Mouse (Mus musculus) G1E (cell line): ENCODE data around the gene Nek7. TPM values are rescaled to one million over a fixed set of nuclear protein-coding genes. Genes with fewer than 3 reads are reported as not detected.

Source experiments
- ATAC-seq: 2 replicates; pipeline ENCODE4 v1.8.0; 2016; ENCODE audit warnings: mild to moderate bottlenecking; ENCODE audit not compliant: insufficient number of reproducible peaks, poor library complexity, low FRiP score, severe bottlenecking; ENCODE audit errors: extremely low read depth
- DNase-seq: peaks from one replicate; pipeline ENCODE4 v3.0.0; 2012; ENCODE audit warnings: low spot score
- H3K27me3 ChIP-seq: 2 replicates; pipeline ENCODE4 v1.6.1; 2012; ENCODE audit warnings: mild to moderate bottlenecking, low read length, inconsistent platforms; ENCODE audit not compliant: insufficient read depth
- H3K36me3 ChIP-seq: replicated peaks from 2 replicates; pipeline ENCODE3; 2012; ENCODE audit warnings: mild to moderate bottlenecking, inconsistent platforms
- H3K4me1 ChIP-seq: 2 replicates; pipeline ENCODE4 v1.6.1; 2012; ENCODE audit warnings: low read depth, low read length, inconsistent platforms, mixed read lengths; ENCODE audit not compliant: insufficient read depth
- H3K4me3 ChIP-seq: 2 replicates; pipeline ENCODE4 v1.5.1; 2012; ENCODE audit warnings: low read depth, mild to moderate bottlenecking, inconsistent platforms, low read length, moderate library complexity, mixed read lengths
- H3K9me3 ChIP-seq: replicated peaks from 2 replicates; pipeline ENCODE4 v1.6.1; 2012; ENCODE audit warnings: inconsistent platforms
- CTCF ChIP-seq: IDR thresholded peaks from 2 replicates; pipeline ENCODE4 v1.5.1; 2012; ENCODE audit warnings: low read depth, low read length, inconsistent platforms, mixed read lengths
- GATA1 ChIP-seq: IDR thresholded peaks from 2 replicates; pipeline ENCODE4 v1.6.1; 2012; ENCODE audit warnings: borderline replicate concordance, low read length, inconsistent platforms, mixed read lengths
- GATA2 ChIP-seq: IDR thresholded peaks from 2 replicates; pipeline ENCODE4 v1.6.1; 2012; ENCODE audit warnings: low read depth, low read length, inconsistent platforms, borderline replicate concordance
- POLR2AphosphoS5 ChIP-seq: IDR thresholded peaks from 2 replicates; pipeline ENCODE4 v1.6.1; 2012; ENCODE audit warnings: low read depth, low read length, inconsistent platforms; ENCODE audit not compliant: insufficient replicate concordance
- TAL1 ChIP-seq: conservative IDR thresholded peaks from 2 replicates; pipeline ENCODE4 v1.6.1; 2012; ENCODE audit warnings: low read depth, low read length, inconsistent platforms, mixed read lengths
- polyA plus RNA-seq: library from polyadenylated mRNA; stranded (reverse); fragments of >175 nt; gene quantifications from 2 replicates; pipeline ENCODE4 v1.2.3, GENCODE M21; 2012
- total RNA-seq, 2 experiments: library from RNA; stranded (forward) in 1 of 2; stranded (reverse) in 1 of 2; fragments of 200-1000 nt in 1 of 2; fragments of >200 nt in 1 of 2; fragmentation: Nextera tagmentation in 1 of 2; gene quantifications; 2 replicates each; pipeline ENCODE4 v1.2.3; 2014 to 2017

Nek7 gene
- total and polyA plus RNA-seq, 3 experiments = 14.7 to 67.3 (median 49.9) TPM

GRCm38 (mm10) chr1:138516946-138517345 lies 103.0 kb downstream of the Nek7 start:
- no peak for ATAC-seq
- no peak for TF ChIP-seq TAL1
- no peak for TF ChIP-seq GATA2
- no peak for TF ChIP-seq POLR2AphosphoS5
- TF ChIP-seq GATA1 = no peak
- no peak for TF ChIP-seq CTCF

GRCm38 (mm10) chr1:138515362-138515761 lies 104.6 kb downstream of the Nek7 start:
- H3K4me3 ChIP-seq = no peak overlapping the region
- DNase-seq (no peak), ATAC-seq (no peak)
- no peaks in the 10 kb centered on the region for H3K9me3 ChIP-seq
- H3K36me3 ChIP-seq = peaks cover 35% of the 10 kb centered on the region
- peaks cover 10% of the 10 kb centered on the region for H3K4me1 ChIP-seq
- H3K27me3 ChIP-seq = no peaks in the 10 kb centered on the region
- TF ChIP-seq GATA1 (no peak), GATA2 (no peak), CTCF (no peak)

More at GRCm38 (mm10) chr1:138516946-138517345, 103.0 kb downstream of the Nek7 start:
- no peaks in the 10 kb centered on the region for H3K27me3 ChIP-seq
- DNase-seq = no peak
- H3K36me3 ChIP-seq = peaks cover 22% of the 10 kb centered on the region
- peaks cover 10% of the 10 kb centered on the region for H3K4me1 ChIP-seq
- H3K4me3 ChIP-seq = no peak overlapping the region
- no peaks in the 10 kb centered on the region for H3K9me3 ChIP-seq

GRCm38 (mm10) chr1:138513982-138514381 lies 106.0 kb downstream of the Nek7 start:
- no peak for TF ChIP-seq GATA1
- no peak for TF ChIP-seq CTCF
- no peak for TF ChIP-seq GATA2
- TF ChIP-seq TAL1 = no peak
- no peak for TF ChIP-seq POLR2AphosphoS5
- peaks cover 38% of the 10 kb centered on the region for H3K36me3 ChIP-seq
- no peak overlapping the region for H3K4me3 ChIP-seq
- ATAC-seq (no peak), DNase-seq (no peak)
- no peaks in the 10 kb centered on the region for H3K9me3 ChIP-seq
- no peaks in the 10 kb centered on the region for H3K27me3 ChIP-seq
- peaks cover 10% of the 10 kb centered on the region for H3K4me1 ChIP-seq

- ATAC-seq (no peak), DNase-seq (no peak)
- H3K36me3 ChIP-seq = peaks cover 47% of the 10 kb centered on the region
- peaks cover 8% of the 10 kb centered on the region; the same call in 1 of the 2 replicates for H3K4me1 ChIP-seq
- H3K9me3 ChIP-seq = no peaks in the 10 kb centered on the region
- TF ChIP-seq TAL1 = no peak
- no peak for TF ChIP-seq GATA2
- no peak for TF ChIP-seq GATA1
- no peak for TF ChIP-seq POLR2AphosphoS5
- TF ChIP-seq CTCF = no peak
- no peak overlapping the region for H3K4me3 ChIP-seq
- H3K27me3 ChIP-seq = no peaks in the 10 kb centered on the region
Measured at GRCm38 (mm10) chr1:138510566-138510965, 109.4 kb downstream of the Nek7 start.

- no peaks in the 10 kb centered on the region for H3K4me1 ChIP-seq
- H3K27me3 ChIP-seq = no peaks in the 10 kb centered on the region
- H3K36me3 ChIP-seq = peaks cover 50% of the 10 kb centered on the region
- no peak overlapping the region for H3K4me3 ChIP-seq
- no peak for TF ChIP-seq GATA2
- TF ChIP-seq GATA1 = no peak
- no peak for TF ChIP-seq TAL1
- TF ChIP-seq POLR2AphosphoS5 = no peak
- no peak for TF ChIP-seq CTCF
- DNase-seq (no peak), ATAC-seq (no peak)
- no peaks in the 10 kb centered on the region for H3K9me3 ChIP-seq
Measured at GRCm38 (mm10) chr1:138507446-138508043, 112.4 kb downstream of the Nek7 start.

- no peaks in the 10 kb centered on the region for H3K4me1 ChIP-seq
- no peaks in the 10 kb centered on the region for H3K27me3 ChIP-seq
- no peaks in the 10 kb centered on the region for H3K9me3 ChIP-seq
- TF ChIP-seq TAL1 (no peak), GATA2 (no peak), POLR2AphosphoS5 (no peak), CTCF (no peak)
- ATAC-seq = no peak
- H3K36me3 ChIP-seq = peaks cover 45% of the 10 kb centered on the region
- no peak overlapping the region for H3K4me3 ChIP-seq
- no peak for DNase-seq
Measured at GRCm38 (mm10) chr1:138507014-138507413, 112.9 kb downstream of the Nek7 start.

GRCm38 (mm10) chr1:138504228-138504627 lies 115.7 kb downstream of the Nek7 start:
- DNase-seq (no peak), ATAC-seq (no peak)
- Histone ChIP-seq H3K27me3 (no peaks in the 10 kb centered on the region), H3K4me1 (no peaks in the 10 kb centered on the region), H3K36me3 (peaks cover 44% of the 10 kb centered on the region), H3K4me3 (no peak overlapping the region), H3K9me3 (no peaks in the 10 kb centered on the region)
- no peak for TF ChIP-seq POLR2AphosphoS5
- TF ChIP-seq TAL1 = no peak
- no peak for TF ChIP-seq GATA2
- no peak for TF ChIP-seq GATA1
- no peak for TF ChIP-seq CTCF
